Mouse (Mus musculus): Measurements from ENCODE around the gene Cphx1. TPM values are rescaled to one million over a fixed set of nuclear protein-coding genes. Genes with fewer than 3 reads are reported as not detected.
"Not testable (repeated sequence)": the region's sequence is repeated elsewhere in the genome, so short reads cannot be mapped to it uniquely, and the experiment has no call there.

The Cphx1 gene
- polyA plus RNA-seq (2017; shearing (Covaris generic)), result not detected

- not testable (repeated sequence) for ATAC-seq
Measured at GRCm38 (mm10) chr14:25938004-25938403, at the start of gene Cphx1. Gene Cphx1 (plus strand): TSS chr14:25938304.

DNA sequence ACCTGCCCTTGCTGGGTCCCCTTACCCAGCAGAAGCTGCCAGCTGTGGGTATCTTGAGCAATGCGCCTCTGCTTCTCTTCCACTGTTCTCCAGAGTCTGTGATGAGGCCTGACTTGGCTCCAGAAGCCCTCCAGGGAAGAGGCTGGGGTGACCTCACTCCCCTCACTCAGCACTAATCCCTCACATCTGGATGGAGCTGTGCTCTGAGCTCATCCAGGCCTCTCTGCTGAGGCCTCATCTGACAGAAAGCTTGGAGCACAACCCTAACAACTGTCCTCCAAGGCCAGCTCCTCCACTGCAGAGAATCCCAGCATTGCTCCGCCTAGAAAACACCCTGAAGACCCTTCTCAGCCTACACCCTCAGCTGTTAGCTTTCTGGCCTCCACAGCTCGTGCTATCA is 43.5 kb upstream of the Cphx1 start:
- ATAC-seq, result not testable (repeated sequence)

DNA sequence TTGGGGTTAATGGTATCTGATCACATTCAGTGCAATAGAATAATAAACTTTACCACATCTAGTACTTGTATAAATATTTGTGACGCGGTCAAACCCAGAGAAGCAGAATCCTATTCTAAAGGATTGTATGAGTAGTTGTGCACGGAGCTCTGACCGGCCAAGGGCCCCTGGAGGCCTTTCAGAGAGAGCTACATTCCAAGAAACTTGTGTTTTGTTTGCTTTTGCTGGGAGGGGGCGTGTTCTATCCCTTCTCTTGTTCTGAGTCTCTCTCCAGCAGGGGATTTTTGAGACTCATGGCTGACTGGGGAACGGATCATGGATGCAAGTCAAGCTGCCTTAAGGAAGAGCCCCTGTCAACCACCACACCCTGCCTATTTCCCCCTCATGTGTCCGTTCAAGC is 42.4 kb upstream of the Cphx1 start:
- not testable (repeated sequence) for ATAC-seq

DNA sequence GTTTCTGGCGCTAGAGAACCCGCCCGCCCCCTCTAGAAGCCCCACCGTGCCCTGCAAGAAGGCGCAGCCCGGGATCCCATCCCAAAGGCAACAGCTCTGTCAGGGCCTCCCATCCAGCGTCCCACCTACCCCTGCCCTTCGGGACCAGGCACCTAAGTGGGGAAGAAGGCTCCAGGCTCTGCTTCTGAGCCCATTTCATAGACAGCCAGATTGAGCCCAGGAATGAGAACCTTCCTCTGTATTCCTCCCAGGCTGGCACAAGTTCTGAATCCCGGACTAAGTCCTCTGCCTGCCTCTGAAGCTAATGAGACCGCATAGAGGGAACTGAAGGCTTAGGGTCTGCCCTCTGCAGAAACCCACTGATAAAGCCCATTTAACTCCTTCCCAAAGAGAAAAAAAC is 35.1 kb upstream of the Cphx1 start, which contains the start of gene Plac9a:
TSS of gene Plac9a (minus strand) at position 101 of the 400 bp plus-strand sequence.
- ATAC-seq, result not testable (repeated sequence)

GRCm38 (mm10) chr14:25905243-25905642 is 32.9 kb upstream of the Cphx1 start:
- ATAC-seq, result not testable (repeated sequence)

DNA sequence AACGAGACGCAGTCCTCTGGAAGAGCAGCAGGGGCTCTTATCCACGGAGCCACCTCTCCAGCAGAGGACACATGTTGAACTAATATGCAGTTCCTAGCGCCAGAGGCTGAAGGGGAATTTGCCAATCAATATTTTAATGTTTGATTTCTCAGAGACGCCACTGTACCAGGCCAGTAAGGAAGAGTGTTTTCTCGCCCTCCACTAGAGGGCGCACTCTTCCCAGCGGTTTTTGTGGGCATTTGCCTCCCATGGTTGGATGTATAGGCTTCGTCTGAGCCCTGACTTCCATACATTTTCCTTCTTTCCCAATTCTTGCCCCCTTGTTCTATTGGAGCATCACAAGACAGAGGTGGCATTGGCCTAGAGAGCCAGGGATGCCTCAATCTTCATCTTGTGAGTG is 30.8 kb upstream of the Cphx1 start:
- not testable (repeated sequence) for ATAC-seq

DNA sequence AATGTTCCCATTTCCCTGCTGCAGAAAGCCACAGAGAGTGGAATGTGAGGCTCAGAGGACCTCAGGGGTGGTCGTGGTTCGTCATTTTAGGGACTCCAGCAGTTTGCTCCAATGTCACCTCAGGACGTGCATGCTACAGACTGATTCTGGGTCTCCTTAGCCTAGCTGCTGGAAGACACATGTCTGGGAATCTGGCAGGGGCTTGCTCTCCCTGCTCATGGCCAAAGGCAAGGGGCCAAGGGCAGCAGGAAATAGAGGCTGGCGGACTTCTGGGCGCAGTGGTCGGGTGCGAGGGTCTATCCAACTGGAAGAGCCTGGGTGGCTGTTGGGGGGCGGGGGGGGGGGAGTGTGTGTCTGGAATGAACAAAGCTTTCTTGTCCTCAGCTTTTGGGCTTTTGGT is 29.1 kb upstream of the Cphx1 start:
- not testable (repeated sequence) for ATAC-seq

DNA sequence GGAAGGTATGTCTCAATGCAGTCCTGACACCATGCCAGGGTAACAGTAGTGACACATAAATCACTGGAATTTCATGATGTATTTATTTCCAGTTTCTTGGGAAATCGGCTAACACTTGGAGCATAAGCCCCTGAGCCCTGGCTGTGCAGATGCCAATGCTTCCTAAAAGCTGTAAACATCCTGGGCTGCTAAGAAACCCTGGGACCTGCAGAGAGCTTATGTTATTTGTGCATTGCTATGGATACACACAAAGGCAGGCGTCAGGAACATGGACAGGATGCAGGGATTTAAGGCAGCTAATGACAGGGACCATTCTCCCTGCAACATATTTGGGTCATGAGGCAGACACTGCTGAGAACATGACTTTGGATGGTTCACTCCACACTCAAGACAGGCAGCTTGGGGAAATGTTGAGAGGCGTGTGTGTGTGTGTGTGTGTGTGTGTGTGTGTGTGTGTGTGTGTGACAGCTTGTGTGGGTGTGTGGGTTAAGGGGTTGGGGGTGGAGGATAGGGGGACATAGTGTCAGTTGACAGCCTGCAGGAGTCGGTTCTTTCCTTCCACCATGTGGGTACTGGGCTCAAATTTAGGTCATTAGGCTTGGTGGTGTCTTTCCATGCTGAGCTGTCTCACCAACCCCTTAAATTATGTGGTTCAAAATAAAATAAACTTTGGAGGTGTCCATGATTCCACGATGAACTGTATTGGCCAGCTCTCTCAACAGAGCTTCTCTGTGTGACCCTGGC is 19.5 kb upstream of the Cphx1 start:
- ATAC-seq, result not testable (repeated sequence)

GRCm38 (mm10) chr14:25926814-25927561 is 11.1 kb upstream of the Cphx1 start:
- peak; percentile 52 for ATAC-seq

DNA sequence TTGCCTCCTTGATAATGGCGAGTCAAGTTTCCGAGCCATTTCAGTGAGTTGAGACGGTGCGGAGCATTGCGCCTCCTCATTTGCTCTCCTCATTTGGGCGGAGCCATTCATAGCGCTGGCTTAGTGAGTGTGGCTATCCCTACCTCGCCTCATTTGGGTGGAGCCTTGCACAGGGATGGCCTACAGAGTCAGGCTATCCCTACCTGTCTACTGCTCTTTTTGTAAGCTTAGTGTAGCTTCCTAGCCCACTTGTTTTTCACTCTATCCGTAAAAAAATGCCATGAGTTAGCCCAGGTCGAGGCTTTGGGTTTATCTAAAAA is 10.6 kb upstream of the Cphx1 start, which contains the start of gene Tmem254a:
TSS of gene Tmem254a (minus strand) at position 111 of the 320 bp plus-strand sequence.
- peak; percentile 81 for ATAC-seq

- not testable (repeated sequence) for ATAC-seq
Measured at GRCm38 (mm10) chr14:25936867-25937630, 1.1 kb upstream of the Cphx1 start.

DNA sequence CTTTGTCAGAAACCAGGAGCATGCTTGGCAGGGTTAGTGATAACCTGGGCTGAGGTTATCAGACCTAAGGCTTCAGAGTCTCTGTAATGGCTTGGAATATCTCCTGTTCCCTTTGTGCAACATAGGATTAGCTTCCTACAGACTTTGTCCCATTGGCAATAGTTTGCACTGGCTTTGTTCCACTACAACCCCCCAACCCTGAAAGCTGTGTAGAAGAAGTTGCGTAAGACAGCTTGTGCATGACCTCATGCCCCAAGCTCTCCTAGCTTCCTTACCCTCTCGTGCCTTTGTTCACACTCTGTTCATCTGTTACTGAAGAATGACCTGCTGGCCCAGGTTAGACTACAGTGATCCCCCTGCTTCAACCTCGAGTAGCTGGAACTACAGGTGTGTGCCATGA is 19.8 kb downstream of the Cphx1 start:
- not testable (repeated sequence) for ATAC-seq

DNA sequence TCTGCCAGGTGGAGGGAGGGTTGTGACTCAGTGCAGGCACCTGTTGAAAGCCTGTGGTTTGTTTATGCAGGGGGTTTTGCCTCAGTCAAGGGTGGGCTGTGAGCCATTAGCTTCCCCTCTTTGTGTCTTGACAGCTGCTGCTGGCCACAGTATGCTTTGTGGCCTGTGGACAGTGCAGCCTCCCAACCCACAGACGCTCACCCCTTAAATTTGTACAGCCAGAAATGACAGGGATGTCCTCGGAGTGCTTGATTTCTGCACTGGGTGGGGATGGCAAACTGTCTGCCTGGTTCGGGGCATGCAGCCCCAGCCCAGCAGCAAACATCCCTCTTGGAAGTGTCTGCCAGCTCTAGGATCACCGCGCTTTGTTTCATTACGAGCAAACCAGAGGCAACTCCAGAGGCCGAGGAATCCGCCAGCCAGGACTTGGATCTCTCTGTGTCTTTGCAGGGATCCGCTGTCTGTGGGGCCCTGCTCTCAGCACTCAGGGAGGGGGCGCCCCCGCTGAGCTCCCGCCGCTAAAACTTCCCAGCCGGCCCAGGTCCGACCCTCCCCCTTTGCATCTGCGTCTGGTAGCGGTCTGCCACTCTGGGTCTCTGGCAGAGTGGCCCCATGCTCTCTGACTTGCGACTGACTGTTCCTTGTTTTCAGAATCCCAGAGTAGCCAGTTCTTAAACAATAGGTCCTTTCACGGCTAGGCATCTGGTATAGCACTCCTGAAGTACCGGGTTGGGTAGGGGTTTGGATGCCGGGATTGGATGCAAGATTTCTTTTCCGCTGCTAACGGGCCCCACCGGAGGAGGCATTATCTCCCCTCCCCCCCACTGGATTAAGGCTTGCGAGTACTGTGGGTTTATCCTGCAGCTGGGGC is 40.5 kb downstream of the Cphx1 start, which contains the start of gene Duxbl1:
TSS of gene Duxbl1 (plus strand) at position 207 of the 871 bp plus-strand sequence.
- not testable (repeated sequence) for ATAC-seq

DNA sequence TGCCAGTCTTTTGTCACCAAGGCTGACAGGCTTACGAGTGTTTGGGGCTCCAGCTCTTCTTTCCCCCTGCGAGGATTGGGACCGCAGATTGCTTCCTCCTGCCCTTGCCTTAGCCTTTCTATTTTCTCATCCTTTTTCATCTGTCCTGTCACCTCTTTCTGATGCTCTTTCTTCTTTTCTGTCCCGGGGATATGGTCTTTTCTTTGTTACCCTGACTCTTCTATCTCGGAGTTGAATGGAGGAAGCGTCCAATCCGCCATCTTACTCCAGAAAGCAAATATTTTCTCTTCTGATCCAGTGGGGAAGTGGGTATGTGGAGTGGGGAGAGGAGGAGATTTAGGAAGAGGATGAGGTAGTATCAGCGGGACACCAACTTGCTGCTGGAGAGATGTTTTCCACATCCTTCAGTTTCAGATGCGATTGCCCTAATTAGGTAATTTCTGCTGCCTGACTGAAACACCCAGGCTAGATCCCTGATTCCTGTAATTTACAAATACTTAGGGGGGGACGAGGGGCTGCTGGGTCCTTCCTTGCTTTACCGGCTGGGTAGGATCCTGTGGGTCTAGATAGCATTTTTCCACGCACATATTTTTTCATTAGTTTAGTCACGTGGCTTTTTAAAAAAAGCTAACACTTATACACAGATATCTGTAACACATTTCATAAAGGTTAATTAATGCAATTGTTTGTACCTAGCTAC is 41.3 kb downstream of the Cphx1 start:
- not testable (repeated sequence) for ATAC-seq

- not testable (repeated sequence) for ATAC-seq
Measured at GRCm38 (mm10) chr14:25981880-25982279, 43.8 kb downstream of the Cphx1 start.

Other genes with a start within 250 kb of the Cphx1 start
- gene Ppif, start 244.2 kb upstream of the Cphx1 start, polyA plus RNA-seq (2017; shearing (Covaris generic)), result 10 to 100 TPM; 23.8 to 28.5 TPM
- under 1 TPM; 0.37 to 0.54 TPM for gene Zcchc24, start 169.3 kb upstream of the Cphx1 start, polyA plus RNA-seq (2017; shearing (Covaris generic))
- gene Anxa11, start 96.1 kb upstream of the Cphx1 start, polyA plus RNA-seq (2017; shearing (Covaris generic)), result 10 to 100 TPM; 60.6 to 78.5 TPM
- not detected for gene Plac9a, start 35.2 kb upstream of the Cphx1 start, polyA plus RNA-seq (2017; shearing (Covaris generic))
- gene Tmem254a, start 10.6 kb upstream of the Cphx1 start, polyA plus RNA-seq (2017; shearing (Covaris generic)), result 1 to 10 TPM; 2.9 to 3.0 TPM
- not detected for gene Duxbl1, start 40.3 kb downstream of the Cphx1 start, polyA plus RNA-seq (2017; shearing (Covaris generic))
- not detected for gene Gm9780, start 104.4 kb downstream of the Cphx1 start, polyA plus RNA-seq (2017; shearing (Covaris generic))
- gene Tmem254c, start 129.1 kb downstream of the Cphx1 start, polyA plus RNA-seq (2017; shearing (Covaris generic)), result 10 to 100 TPM; 59.9 to 60.0 TPM
- not detected for gene Cphx2, start 143.2 kb downstream of the Cphx1 start, polyA plus RNA-seq (2017; shearing (Covaris generic))
- not detected for gene Cphx3, start 144.0 kb downstream of the Cphx1 start, polyA plus RNA-seq (2017; shearing (Covaris generic))
- not detected for gene Duxbl2, start 180.0 kb downstream of the Cphx1 start, polyA plus RNA-seq (2017; shearing (Covaris generic))
- not detected for gene Plac9b, start 244.2 kb downstream of the Cphx1 start, polyA plus RNA-seq (2017; shearing (Covaris generic))